Mouse (Mus musculus) lung, embryonic 14.5 days (tissue): ENCODE measurements around the gene Smg6. TPM values are rescaled to one million over a fixed set of nuclear protein-coding genes. Genes with fewer than 3 reads are reported as not detected.

Experiments used
- ATAC-seq: fragments of 200-750 bp; cut with Nextera tagmentation; 2 replicates; pipeline ENCODE4 v1.8.0; 2017; ENCODE audit warnings: mild to moderate bottlenecking, moderate TSS enrichment, moderate library complexity; ENCODE audit not compliant: insufficient read depth
- DNase-seq: peaks from one replicate; pipeline ENCODE4 v3.0.0-alpha.2; 2015
- H3K27ac ChIP-seq: fragments of 300-500 bp; sonication (generic); 2 replicates; pipeline ENCODE4 v1.5.1; 2014; ENCODE audit warnings: low read depth, mild to moderate bottlenecking, moderate library complexity
- H3K27me3 ChIP-seq: fragments of 300-500 bp; sonication (generic); 2 replicates; pipeline ENCODE4 v1.6.1; 2014; ENCODE audit warnings: low read length, control low read depth; ENCODE audit not compliant: insufficient read depth
- H3K36me3 ChIP-seq: fragments of 300-500 bp; sonication (generic); 2 replicates; pipeline ENCODE4 v1.6.1; 2014; ENCODE audit warnings: control low read depth; ENCODE audit not compliant: insufficient read depth
- H3K4me1 ChIP-seq: fragments of 300-500 bp; sonication (generic); 2 replicates; pipeline ENCODE4 v1.6.1; 2014; ENCODE audit warnings: antibody characterized with exemption, control low read depth; ENCODE audit not compliant: insufficient read depth
- H3K4me2 ChIP-seq: fragments of 300-500 bp; sonication (generic); 2 replicates; pipeline ENCODE4 v1.6.1; 2014; ENCODE audit warnings: mild to moderate bottlenecking
- H3K4me3 ChIP-seq: fragments of 300-500 bp; sonication (generic); 2 replicates; pipeline ENCODE4 v1.5.1; 2014; ENCODE audit warnings: low read depth, low read length
- H3K9ac ChIP-seq: fragments of 300-500 bp; sonication (generic); 2 replicates; pipeline ENCODE4 v1.6.1; 2014
- H3K9me3 ChIP-seq: fragments of 300-500 bp; sonication (generic); 2 replicates; pipeline ENCODE4 v1.6.1; 2016; ENCODE audit warnings: low read depth, low read length, control low read depth
- CTCF ChIP-seq: IDR thresholded peaks from 2 replicates; pipeline ENCODE4 v1.5.1; 2016; ENCODE audit warnings: antibody characterized with exemption, low read depth
- WGBS: fragments of 180-500 bp; shearing (Covaris S2); extraction: QIAGEN DNeasy Blood & Tissue Kit; methylation state at CpG from one replicate; pipeline ENCODE4 v1.1.7; 2014; 5-methylcytosine and 5-hydroxymethylcytosine counted together
- polyA plus RNA-seq: library from polyadenylated mRNA; unstranded; fragments of >200 nt; fragmentation: Nextera tagmentation; extraction: Ambion mirVana; gene quantifications from 2 replicates; pipeline ENCODE4 v1.2.1, GENCODE M21; 2014

Smg6 gene
- polyA plus RNA-seq, 1 experiment from 2014 or later = 16.4 TPM

DNA sequence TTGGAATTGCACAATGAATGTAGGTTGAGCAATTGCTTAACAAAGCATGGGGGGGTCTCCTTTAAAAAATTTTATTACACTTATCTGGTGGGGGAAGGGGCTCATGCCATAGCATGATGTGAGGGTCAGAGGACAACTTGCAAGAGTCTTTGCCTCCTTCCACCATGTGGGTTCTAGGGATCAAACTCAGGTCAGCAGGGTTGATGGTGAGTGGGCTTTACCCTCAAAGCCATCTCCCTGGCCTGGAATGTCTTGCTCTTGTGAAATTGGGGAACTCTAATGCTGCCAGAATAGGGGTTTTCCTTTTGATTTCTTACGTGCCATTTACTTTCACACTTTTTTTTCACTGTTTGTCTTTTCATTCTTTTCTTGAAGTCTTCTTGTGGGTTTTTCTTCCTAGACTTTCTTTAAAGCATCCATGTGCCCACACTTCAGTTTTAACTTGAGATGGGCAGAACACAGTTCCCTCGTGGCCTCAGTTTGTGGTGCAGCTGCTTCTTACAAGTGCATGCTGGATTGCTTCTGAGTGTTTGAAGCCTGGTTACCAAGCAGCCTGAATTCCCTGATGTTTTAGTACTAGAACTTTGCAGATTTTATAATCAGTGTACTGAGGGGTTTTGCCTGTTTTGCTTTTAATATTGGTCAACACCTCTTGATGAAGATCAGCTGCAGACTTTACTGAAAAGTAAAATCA, 147.5 kb downstream of the Smg6 start:
- no peak overlapping the region for H3K4me2 ChIP-seq
- peaks cover 4% of the 10 kb centered on the region for H3K4me1 ChIP-seq
- 0 out of 2 replicates have a peak overlapping the region, but pooled peaks have one; percentile 6 for H3K9ac ChIP-seq
- H3K9me3 ChIP-seq = no peaks in the 10 kb centered on the region
- no peak overlapping the region for H3K4me3 ChIP-seq
- no peaks in the 10 kb centered on the region for H3K27me3 ChIP-seq
- no peak for TF ChIP-seq CTCF
- WGBS = 44% methylated on average over 2 of the region's 2 CpGs
- 0 out of 2 replicates have a peak, but pooled peaks cover 3% of the 10 kb centered on the region for H3K36me3 ChIP-seq
- no peak for DNase-seq
- ATAC-seq = no peak
- no peak overlapping the region for H3K27ac ChIP-seq

DNA sequence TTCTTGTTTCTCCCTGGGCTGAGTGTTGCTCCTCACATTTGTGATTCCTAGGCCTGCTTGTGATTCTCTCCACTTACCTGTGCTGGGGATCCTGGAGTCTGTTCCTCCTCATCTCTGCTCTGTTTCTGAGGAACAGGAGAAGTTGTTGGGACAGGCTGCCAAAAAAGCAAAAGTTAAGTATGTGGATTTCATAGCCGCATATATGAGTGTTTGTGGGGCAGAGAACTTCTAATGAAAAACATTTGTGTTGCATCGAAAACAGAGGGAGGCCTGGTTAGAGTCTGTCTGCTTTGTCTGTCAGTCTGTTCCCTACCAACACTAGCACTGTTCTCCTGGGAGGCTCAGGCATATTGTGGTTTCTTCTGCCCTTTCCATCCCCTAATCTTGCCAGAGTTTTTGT, 148.1 kb downstream of the Smg6 start:
- ATAC-seq (no peak), DNase-seq (no peak)
- WGBS = 68% methylated on average over 2 of the region's 2 CpGs

DNA sequence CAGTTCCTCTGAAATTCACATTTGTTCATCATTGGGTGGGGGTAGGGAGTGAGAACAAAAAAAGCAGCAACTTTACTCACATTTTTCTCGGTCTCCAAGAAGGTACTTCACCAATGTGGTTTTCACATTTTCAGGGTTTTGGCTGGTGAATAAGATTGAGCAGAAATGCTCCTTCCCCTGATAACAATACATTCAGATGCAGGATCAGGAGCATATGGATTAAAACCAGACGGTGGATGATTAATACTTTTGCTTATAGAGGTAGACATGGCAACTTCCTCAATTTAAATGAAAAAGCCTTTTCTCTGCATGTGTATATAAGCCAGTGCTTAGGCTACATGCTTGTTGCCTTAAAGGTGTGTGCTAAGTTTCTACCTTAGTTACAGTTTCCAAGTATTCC, 148.9 kb downstream of the Smg6 start:
- no peak for ATAC-seq
- WGBS = 30% methylated on average over 2 of the region's 2 CpGs
- no peak for DNase-seq
- Histone ChIP-seq H3K9me3 (no peaks in the 10 kb centered on the region; the same call in 1 of the 2 replicates), H3K27me3 (no peaks in the 10 kb centered on the region), H3K36me3 (0 out of 2 replicates have a peak, but pooled peaks cover 3% of the 10 kb centered on the region), H3K9ac (no peak overlapping the region), H3K4me2 (no peak overlapping the region), H3K27ac (no peak overlapping the region), H3K4me1 (peaks cover 4% of the 10 kb centered on the region), H3K4me3 (no peak overlapping the region)
- TF ChIP-seq CTCF = no peak

More for the DNA sequence above, 148.1 kb downstream of the Smg6 start:
- no peak for TF ChIP-seq CTCF
- Histone ChIP-seq H3K9me3 (no peaks in the 10 kb centered on the region; the same call in 1 of the 2 replicates), H3K9ac (no peak overlapping the region), H3K4me2 (no peak overlapping the region), H3K27ac (peak overlapping the region; percentile 32; the same call in 1 of the 2 replicates), H3K36me3 (0 out of 2 replicates have a peak, but pooled peaks cover 3% of the 10 kb centered on the region), H3K4me1 (peaks cover 4% of the 10 kb centered on the region), H3K4me3 (no peak overlapping the region), H3K27me3 (no peaks in the 10 kb centered on the region)

- ATAC-seq = no peak
- WGBS = 78% methylated on average over 2 of the region's 2 CpGs
- H3K9ac ChIP-seq = no peak overlapping the region
- DNase-seq = no peak
- no peak for TF ChIP-seq CTCF
- no peak overlapping the region for H3K4me3 ChIP-seq
- H3K4me2 ChIP-seq = no peak overlapping the region
- peaks cover 5% of the 10 kb centered on the region; the same call in 1 of the 2 replicates for H3K36me3 ChIP-seq
- no peaks in the 10 kb centered on the region; the same call in 1 of the 2 replicates for H3K9me3 ChIP-seq
- H3K27me3 ChIP-seq = no peaks in the 10 kb centered on the region
- 0 out of 2 replicates have a peak, but pooled peaks cover 4% of the 10 kb centered on the region for H3K4me1 ChIP-seq
- no peak overlapping the region for H3K27ac ChIP-seq
Observed at GRCm38 (mm10) chr11:75078616-75079015, 153.0 kb downstream of the Smg6 start.

DNA sequence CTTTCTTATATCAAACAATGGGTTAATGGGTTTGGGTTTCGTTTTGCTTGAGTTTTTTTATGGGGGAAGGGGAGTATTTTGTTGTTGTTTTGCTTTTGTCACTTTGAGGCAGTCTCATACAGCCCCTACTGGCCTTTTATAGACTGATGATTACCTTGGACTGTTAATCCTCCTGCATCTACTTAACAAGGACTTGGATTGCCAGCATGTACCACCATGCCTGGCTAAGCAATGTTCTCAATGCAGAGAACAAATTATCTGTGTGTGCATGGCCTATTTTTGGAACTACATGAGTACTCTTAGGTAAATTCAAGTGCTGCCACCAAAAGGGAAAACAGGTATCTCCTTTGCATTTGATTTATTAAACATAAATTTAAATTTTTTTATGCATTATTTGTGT, 157.4 kb downstream of the Smg6 start:
- 82% methylated on average over 1 of the region's 1 CpGs for WGBS
- no peak for TF ChIP-seq CTCF
- no peaks in the 10 kb centered on the region; the same call in 1 of the 2 replicates for H3K9me3 ChIP-seq

GRCm38 (mm10) chr11:75092159-75092558, 166.5 kb downstream of the Smg6 start:
- Histone ChIP-seq H3K9ac (no peak overlapping the region), H3K9me3 (no peaks in the 10 kb centered on the region), H3K4me1 (peaks cover 7% of the 10 kb centered on the region; the same call in 1 of the 2 replicates), H3K27me3 (no peaks in the 10 kb centered on the region), H3K36me3 (no peaks in the 10 kb centered on the region), H3K27ac (peak overlapping the region; percentile 80), H3K4me2 (0 out of 2 replicates have a peak overlapping the region, but pooled peaks have one; percentile 8), H3K4me3 (no peak overlapping the region)
- DNase-seq (peak; percentile 91), ATAC-seq (peak; percentile 90)
- no peak for TF ChIP-seq CTCF
- 21% methylated on average over 3 of the region's 3 CpGs for WGBS

More for the DNA sequence above, 157.4 kb downstream of the Smg6 start:
- no peak for ATAC-seq
- H3K4me1 ChIP-seq = no peaks in the 10 kb centered on the region
- no peak overlapping the region for H3K4me2 ChIP-seq
- no peak overlapping the region for H3K4me3 ChIP-seq
- H3K36me3 ChIP-seq = peaks cover 5% of the 10 kb centered on the region; the same call in 1 of the 2 replicates
- DNase-seq = no peak
- H3K27me3 ChIP-seq = no peaks in the 10 kb centered on the region
- H3K9ac ChIP-seq = no peak overlapping the region
- no peak overlapping the region for H3K27ac ChIP-seq

- Histone ChIP-seq H3K4me1 (peaks cover 7% of the 10 kb centered on the region; the same call in 1 of the 2 replicates), H3K4me2 (no peak overlapping the region), H3K27me3 (no peaks in the 10 kb centered on the region), H3K9me3 (no peaks in the 10 kb centered on the region), H3K9ac (no peak overlapping the region), H3K4me3 (no peak overlapping the region), H3K27ac (peak overlapping the region; percentile 80; the same call in 1 of the 2 replicates), H3K36me3 (no peaks in the 10 kb centered on the region)
- peak; percentile 91 for ATAC-seq
- peak; percentile 42 for TF ChIP-seq CTCF
- 37% methylated on average over 5 of the region's 5 CpGs for WGBS
- DNase-seq = peak; percentile 80
Observed at GRCm38 (mm10) chr11:75092656-75093055, 167.0 kb downstream of the Smg6 start.
